Mouse (Mus musculus): Measurements from ENCODE around the gene Rpl21. TPM values are rescaled to one million over a fixed set of nuclear protein-coding genes. Genes with fewer than 3 reads are reported as not detected.

The Rpl21 gene
- polyA plus RNA-seq, 2 experiments, result 505 to 720 TPM

GRCm38 (mm10) chr5:146795728-146796127 lies 37.0 kb upstream of the Rpl21 start:
- Histone ChIP-seq H3K4me1 (ENCODE audit: control insufficient read depth, insufficient read depth, low read length) (peaks cover 25% of the 10 kb centered on the region), H3K27me3 (ENCODE audit: control insufficient read depth, insufficient read depth, low read length) (no peaks in the 10 kb centered on the region), H3K9ac (ENCODE audit: low read depth, low read length, severe bottlenecking) (no peak overlapping the region), H3K4me2 (replicated peaks; ENCODE audit: low read depth, low read length, severe bottlenecking) (no peak overlapping the region), H3K36me3 (ENCODE audit: control insufficient read depth, insufficient read depth, low read length) (no peaks in the 10 kb centered on the region), H3K9me3 (ENCODE audit: control insufficient read depth, low read length) (no peaks in the 10 kb centered on the region), H3K4me3 (replicated peaks; ENCODE audit: low read length) (no peak overlapping the region), H3K27ac (replicated peaks; ENCODE audit: low read depth, low read length) (no peak overlapping the region)
- ATAC-seq (ENCODE audit: low FRiP score, low read depth), result no peak
- DNase-seq (ENCODE audit: low spot score), result no peak
- TF ChIP-seq POLR2A (IDR thresholded peaks at IDR 0.05; ENCODE audit: borderline replicate concordance, extremely low read depth, insufficient read depth, insufficient read length), result no peak
- WGBS, result 73% methylated on average over 13 of the region's 13 CpGs

- no peak for DNase-seq (ENCODE audit: low spot score)
- H3K4me1 ChIP-seq (ENCODE audit: control insufficient read depth, insufficient read depth, low read length), result peaks cover 6% of the 10 kb centered on the region
- no peak overlapping the region; the same call in 1 of the 2 replicates for H3K9ac ChIP-seq (ENCODE audit: low read depth, low read length, severe bottlenecking)
- H3K4me2 ChIP-seq (replicated peaks; ENCODE audit: low read depth, low read length, severe bottlenecking), result no peak overlapping the region
- no peak for TF ChIP-seq POLR2A (IDR thresholded peaks at IDR 0.05; ENCODE audit: borderline replicate concordance, extremely low read depth, insufficient read depth, insufficient read length)
- no peak overlapping the region for H3K4me3 ChIP-seq (replicated peaks; ENCODE audit: low read length)
- no peak overlapping the region for H3K27ac ChIP-seq (replicated peaks; ENCODE audit: low read depth, low read length)
- peaks cover 5% of the 10 kb centered on the region; the same call in 1 of the 2 replicates for H3K9me3 ChIP-seq (ENCODE audit: control insufficient read depth, low read length)
- 62% methylated on average over 9 of the region's 9 CpGs for WGBS
- no peaks in the 10 kb centered on the region for H3K27me3 ChIP-seq (ENCODE audit: control insufficient read depth, insufficient read depth, low read length)
- no peaks in the 10 kb centered on the region for H3K36me3 ChIP-seq (ENCODE audit: control insufficient read depth, insufficient read depth, low read length)
- no peak for ATAC-seq (ENCODE audit: low FRiP score, low read depth)
Measured at GRCm38 (mm10) chr5:146798031-146798430, 34.7 kb upstream of the Rpl21 start.

GRCm38 (mm10) chr5:146806004-146806430 lies 26.7 kb upstream of the Rpl21 start:
- no peaks in the 10 kb centered on the region for H3K36me3 ChIP-seq (ENCODE audit: control insufficient read depth, insufficient read depth, low read length)

GRCm38 (mm10) chr5:146809951-146810350 lies 22.7 kb upstream of the Rpl21 start:
- DNase-seq (ENCODE audit: low spot score), result no peak

More at GRCm38 (mm10) chr5:146806004-146806430, 26.7 kb upstream of the Rpl21 start:
- DNase-seq (ENCODE audit: low spot score), result no peak
- no peak overlapping the region for H3K9ac ChIP-seq (ENCODE audit: low read depth, low read length, severe bottlenecking)
- ATAC-seq (ENCODE audit: low FRiP score, low read depth), result no peak
- no peak overlapping the region for H3K27ac ChIP-seq (replicated peaks; ENCODE audit: low read depth, low read length)
- no peak overlapping the region for H3K4me3 ChIP-seq (replicated peaks; ENCODE audit: low read length)
- peaks cover 5% of the 10 kb centered on the region; the same call in 1 of the 2 replicates for H3K9me3 ChIP-seq (ENCODE audit: control insufficient read depth, low read length)
- 74% methylated on average over 8 of the region's 8 CpGs for whole genome bisulfite sequencing
- no peaks in the 10 kb centered on the region for H3K27me3 ChIP-seq (ENCODE audit: control insufficient read depth, insufficient read depth, low read length)
- no peaks in the 10 kb centered on the region for H3K4me1 ChIP-seq (ENCODE audit: control insufficient read depth, insufficient read depth, low read length)
- TF ChIP-seq POLR2A (IDR thresholded peaks at IDR 0.05; ENCODE audit: borderline replicate concordance, extremely low read depth, insufficient read depth, insufficient read length), result no peak
- H3K4me2 ChIP-seq (replicated peaks; ENCODE audit: low read depth, low read length, severe bottlenecking), result no peak overlapping the region

GRCm38 (mm10) chr5:146812866-146813265 lies 19.8 kb upstream of the Rpl21 start:
- ATAC-seq (ENCODE audit: low FRiP score, low read depth) (no peak), DNase-seq (ENCODE audit: low spot score) (no peak)
- Histone ChIP-seq H3K4me3 (replicated peaks; ENCODE audit: low read length) (no peak overlapping the region), H3K4me2 (replicated peaks; ENCODE audit: low read depth, low read length, severe bottlenecking) (no peak overlapping the region), H3K27me3 (ENCODE audit: control insufficient read depth, insufficient read depth, low read length) (no peaks in the 10 kb centered on the region), H3K9ac (ENCODE audit: low read depth, low read length, severe bottlenecking) (no peak overlapping the region), H3K36me3 (ENCODE audit: control insufficient read depth, insufficient read depth, low read length) (no peaks in the 10 kb centered on the region), H3K27ac (replicated peaks; ENCODE audit: low read depth, low read length) (no peak overlapping the region), H3K9me3 (ENCODE audit: control insufficient read depth, low read length) (no peaks in the 10 kb centered on the region), H3K4me1 (ENCODE audit: control insufficient read depth, insufficient read depth, low read length) (no peaks in the 10 kb centered on the region)
- WGBS, result 83% methylated on average over 5 of the region's 5 CpGs
- TF ChIP-seq POLR2A (IDR thresholded peaks at IDR 0.05; ENCODE audit: borderline replicate concordance, extremely low read depth, insufficient read depth, insufficient read length), result no peak

More at GRCm38 (mm10) chr5:146809951-146810350, 22.7 kb upstream of the Rpl21 start:
- ATAC-seq (ENCODE audit: low FRiP score, low read depth), result no peak
- 69% methylated on average over 5 of the region's 5 CpGs for WGBS
- Histone ChIP-seq H3K9me3 (ENCODE audit: control insufficient read depth, low read length) (no peaks in the 10 kb centered on the region), H3K4me3 (replicated peaks; ENCODE audit: low read length) (no peak overlapping the region), H3K27me3 (ENCODE audit: control insufficient read depth, insufficient read depth, low read length) (no peaks in the 10 kb centered on the region), H3K36me3 (ENCODE audit: control insufficient read depth, insufficient read depth, low read length) (no peaks in the 10 kb centered on the region), H3K4me1 (ENCODE audit: control insufficient read depth, insufficient read depth, low read length) (no peaks in the 10 kb centered on the region), H3K4me2 (replicated peaks; ENCODE audit: low read depth, low read length, severe bottlenecking) (no peak overlapping the region), H3K27ac (replicated peaks; ENCODE audit: low read depth, low read length) (no peak overlapping the region), H3K9ac (ENCODE audit: low read depth, low read length, severe bottlenecking) (no peak overlapping the region)
- no peak for TF ChIP-seq POLR2A (IDR thresholded peaks at IDR 0.05; ENCODE audit: borderline replicate concordance, extremely low read depth, insufficient read depth, insufficient read length)

GRCm38 (mm10) chr5:146813421-146813820 lies 19.3 kb upstream of the Rpl21 start:
- Histone ChIP-seq H3K27ac (replicated peaks; ENCODE audit: low read depth, low read length) (no peak overlapping the region), H3K9ac (ENCODE audit: low read depth, low read length, severe bottlenecking) (no peak overlapping the region), H3K27me3 (ENCODE audit: control insufficient read depth, insufficient read depth, low read length) (no peaks in the 10 kb centered on the region), H3K4me1 (ENCODE audit: control insufficient read depth, insufficient read depth, low read length) (no peaks in the 10 kb centered on the region), H3K36me3 (ENCODE audit: control insufficient read depth, insufficient read depth, low read length) (no peaks in the 10 kb centered on the region), H3K4me3 (replicated peaks; ENCODE audit: low read length) (no peak overlapping the region), H3K4me2 (replicated peaks; ENCODE audit: low read depth, low read length, severe bottlenecking) (no peak overlapping the region), H3K9me3 (ENCODE audit: control insufficient read depth, low read length) (no peaks in the 10 kb centered on the region)
- ATAC-seq (ENCODE audit: low FRiP score, low read depth) (no peak), DNase-seq (ENCODE audit: low spot score) (no peak)
- no peak for TF ChIP-seq POLR2A (IDR thresholded peaks at IDR 0.05; ENCODE audit: borderline replicate concordance, extremely low read depth, insufficient read depth, insufficient read length)
- 92% methylated on average over 4 of the region's 4 CpGs for WGBS
